Mouse (Mus musculus) bone marrow, adult 2 months (tissue): ENCODE data around the gene Slc6a17.

Experiments used
- CTCF ChIP-seq: fragments of 200-500 bp; IDR thresholded peaks from 2 replicates; pipeline ENCODE4 v1.5.1; 2011; ENCODE audit warnings: low read length, control low read depth; ENCODE audit not compliant: control insufficient read depth, insufficient read depth
- POLR2A ChIP-seq: fragments of 200-500 bp; IDR thresholded peaks from 2 replicates; pipeline ENCODE4 v1.6.1; 2011; ENCODE audit warnings: low read depth, mild to moderate bottlenecking, control low read depth, low read length, borderline replicate concordance; ENCODE audit not compliant: control insufficient read depth

DNA sequence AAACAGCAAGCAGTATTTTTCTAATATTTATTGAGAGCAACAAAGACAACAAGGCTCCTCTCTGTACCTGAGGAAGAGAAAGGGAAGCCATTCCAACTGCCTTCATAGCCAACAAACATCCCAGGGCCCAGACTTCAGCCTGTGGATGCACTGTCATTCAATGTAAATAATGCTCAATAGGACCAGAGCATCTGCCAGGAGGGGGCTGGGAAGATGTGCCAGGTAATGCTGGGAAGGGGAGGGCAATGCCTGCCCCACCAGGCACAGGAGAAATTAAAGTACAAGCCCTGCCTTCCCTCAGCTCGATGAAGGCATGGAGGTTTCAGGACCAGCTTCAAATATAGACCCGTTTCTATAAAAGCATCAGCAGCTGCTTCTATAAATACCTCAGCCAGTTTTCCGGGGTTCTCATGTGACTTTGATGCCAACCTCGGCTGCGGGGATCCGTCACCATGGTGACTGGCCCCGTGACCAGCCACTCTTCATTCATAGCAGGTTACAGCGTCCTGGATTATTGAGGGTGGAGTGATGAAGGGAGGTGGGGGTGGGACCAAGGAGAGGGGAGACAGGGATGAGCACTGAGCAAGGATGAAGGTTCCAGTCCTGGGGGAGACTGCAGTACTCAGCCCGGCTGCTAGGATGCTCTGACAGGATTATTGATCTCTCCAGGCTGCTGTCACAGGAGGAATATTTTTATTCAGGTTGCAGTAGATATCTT, 10.7 kb upstream of the Slc6a17 start:
- TF ChIP-seq CTCF (no peak), POLR2A (no peak)
